Mouse (Mus musculus) layer of hippocampus, adult 8-10 months (tissue): ENCODE measurements around the gene Mt2. TPM values are rescaled to one million over a fixed set of nuclear protein-coding genes. Genes with fewer than 3 reads are reported as not detected.

Source experiments
- DNase-seq, 2 experiments: peaks; one replicate each; pipeline ENCODE4 v3.0.0; 2022; ENCODE audit warnings: low spot score in 2 of 2
- total RNA-seq, 4 experiments: library from RNA; stranded (reverse); gene quantifications; 2 replicates each; pipeline ENCODE4 v1.2.4; 2022

Gene Mt2
- total RNA-seq, 4 experiments from 2014 or later = 368 to 1,095 (median 602) TPM

- DNase-seq = peak in 1 of 2 experiments; percentile 77
These were observed 26.9 kb downstream of the Mt2 start for GRCm38 (mm10) chr8:94199202-94199869.

- no peak for DNase-seq
These were observed 31.6 kb downstream of the Mt2 start for GRCm38 (mm10) chr8:94204043-94204442.

- peak in 1 of 2 experiments; percentile 59 for DNase-seq
These were observed 33.3 kb downstream of the Mt2 start for GRCm38 (mm10) chr8:94205736-94206135.

GRCm38 (mm10) chr8:94206256-94206655 is 33.8 kb downstream of the Mt2 start:
- DNase-seq = no peak

- no peak for DNase-seq
These were observed 35.0 kb downstream of the Mt2 start for GRCm38 (mm10) chr8:94207491-94207890.

GRCm38 (mm10) chr8:94209639-94210038 is 37.2 kb downstream of the Mt2 start:
- peak; percentile 67 for DNase-seq

- no peak for DNase-seq
These were observed 37.8 kb downstream of the Mt2 start for GRCm38 (mm10) chr8:94210225-94210624.

GRCm38 (mm10) chr8:94213819-94214218 is 41.4 kb downstream of the Mt2 start:
- DNase-seq = no peak

- peak; percentile 98 for DNase-seq
These were observed 42.0 kb downstream of the Mt2 start, which contains the start of gene Nup93 for GRCm38 (mm10) chr8:94214252-94215173. Gene Nup93 (plus strand): TSS chr8:94214564.

Other genes starting within 250 kb of the Mt2 start
- gene Amfr, start 159.8 kb upstream of the Mt2 start, total RNA-seq = 100 to 1,000 TPM; 126 to 136 (median 132) TPM
- gene Nudt21, start 135.6 kb upstream of the Mt2 start, total RNA-seq = 10 to 100 TPM; 43.9 to 57.1 (median 49.1) TPM
- gene Ogfod1, start 135.5 kb upstream of the Mt2 start, total RNA-seq = 100 to 1,000 TPM in 2 of 4 experiments, 10 to 100 TPM in 2; 87.9 to 136 (median 117) TPM
- gene Bbs2, start 73.7 kb upstream of the Mt2 start, total RNA-seq = 10 to 100 TPM; 26.5 to 30.1 (median 27.9) TPM
- gene Mt4, start 35.5 kb upstream of the Mt2 start, total RNA-seq = not detected
- 1,000 to 10,000 TPM in 2 of 4 experiments, 100 to 1,000 TPM in 2; 946 to 1,303 (median 1,087) TPM for gene Mt3, start 20.1 kb upstream of the Mt2 start, total RNA-seq
- 1,000 to 10,000 TPM in 1 of 4 experiments, 100 to 1,000 TPM in 3; 351 to 1,100 (median 605) TPM for gene Mt1, start 6.4 kb downstream of the Mt2 start, total RNA-seq
- 10 to 100 TPM; 56.4 to 66.3 (median 63.1) TPM for gene Nup93, start 41.9 kb downstream of the Mt2 start, total RNA-seq
- gene Slc12a3, start 156.5 kb downstream of the Mt2 start, total RNA-seq = under 1 TPM; 0.55 to 0.94 (median 0.79) TPM
- gene Herpud1, start 213.8 kb downstream of the Mt2 start, total RNA-seq = 10 to 100 TPM; 53.6 to 81.4 (median 65.6) TPM